28 mouse cellular contexts compared by ENCODE assay signal in genomic region chr8:88254957-88255356, GRCm38 (mm10).
"Had no signal": no experiment of that assay in that cellular context is flagged by ENCODE, and none has a peak within 500 bp of the region (broad histone marks: within the 10 kb centered on the region; RNA-seq: fewer than 3 reads in every experiment).

No protein-coding gene starts in this region.

- H3K4me2 ChIP-seq: heart, embryonic 11.5 days; heart, embryonic 13.5 days; heart, embryonic 15.5 days; hindbrain, embryonic 12.5 days; hindbrain, embryonic 14.5 days; intestine, embryonic 15.5 days; kidney, embryonic 15.5 days; limb, embryonic 13.5 days; limb, embryonic 15.5 days; liver, embryonic 12.5 days had no signal

- H3K9me3 ChIP-seq: heart, embryonic 13.5 days; heart, embryonic 15.5 days; hindbrain, embryonic 10.5 days; hindbrain, embryonic 12.5 days; intestine, embryonic 15.5 days; kidney, embryonic 15.5 days; limb, embryonic 13.5 days; limb, embryonic 15.5 days; liver, embryonic 12.5 days had no signal

- DNase-seq: gastrocnemius, adult 2 months; gastrocnemius, postnatal 10 days; gastrocnemius, postnatal 25 days; heart, adult 2 months; heart, postnatal 4 days; kidney, adult 18-20 months; kidney, adult 9 months; kidney, postnatal 14 days; kidney, postnatal 36 days; layer of hippocampus, adult 9-11 months; layer of hippocampus, postnatal 36 days; left cerebral cortex, postnatal 4 days had no signal

- H3K9ac ChIP-seq: heart, embryonic 13.5 days; heart, embryonic 15.5 days; hindbrain, embryonic 12.5 days; hindbrain, embryonic 14.5 days; intestine, embryonic 15.5 days; kidney, embryonic 15.5 days; limb, embryonic 13.5 days; limb, embryonic 15.5 days; liver, embryonic 12.5 days; liver, embryonic 14.5 days had no signal

- H3K27me3 ChIP-seq: heart, embryonic 13.5 days; heart, embryonic 15.5 days; hindbrain, embryonic 12.5 days; intestine, embryonic 15.5 days; kidney, embryonic 15.5 days; limb, embryonic 13.5 days; limb, embryonic 15.5 days; liver, embryonic 12.5 days had no signal

- ATAC-seq: hindbrain, embryonic 16.5 days; inflammation-experienced regulatory T-cells, adult 6 months; intestine, embryonic 15.5 days; intestine, postnatal 0 days; liver, embryonic 12.5 days had no signal

- H3K4me1 ChIP-seq: heart, embryonic 13.5 days; heart, embryonic 15.5 days; hindbrain, embryonic 12.5 days; intestine, embryonic 15.5 days; limb, embryonic 13.5 days; limb, embryonic 15.5 days; liver, embryonic 12.5 days had no signal

- H3K4me3 ChIP-seq: gastrocnemius, adult 2 months; heart, adult 2 months; heart, embryonic 13.5 days; heart, embryonic 15.5 days; hindbrain, embryonic 10.5 days; hindbrain, embryonic 12.5 days; intestine, embryonic 15.5 days; kidney, embryonic 15.5 days; limb, embryonic 13.5 days; limb, embryonic 15.5 days; liver, embryonic 12.5 days had no signal

- H3K27ac ChIP-seq: gastrocnemius, adult 2 months; heart, adult 2 months; heart, embryonic 13.5 days; heart, embryonic 15.5 days; hindbrain, embryonic 10.5 days; hindbrain, embryonic 12.5 days; hindbrain, embryonic 14.5 days; intestine, embryonic 15.5 days; kidney, embryonic 15.5 days; kidney, postnatal 0 days; limb, embryonic 13.5 days; limb, embryonic 15.5 days; liver, embryonic 12.5 days; liver, embryonic 14.5 days had no signal
